Mouse (Mus musculus) hindbrain, embryonic 12.5 days (tissue): ENCODE results near the gene Slc25a12. TPM values are rescaled to one million over a fixed set of nuclear protein-coding genes. Genes with fewer than 3 reads are reported as not detected.
A peak's percentile ranks its signal among the peaks of the same experiment; 100 is the strongest.

Experiments used
- ATAC-seq: fragments of 200-750 bp; cut with Nextera tagmentation; 2 replicates; pipeline ENCODE4 v1.8.0; 2017; ENCODE audit warnings: moderate TSS enrichment; ENCODE audit not compliant: low FRiP score
- H3K27ac ChIP-seq: fragments of 300-500 bp; sonication (generic); 2 replicates; pipeline ENCODE4 v1.5.1; 2016; ENCODE audit warnings: mild to moderate bottlenecking
- H3K27me3 ChIP-seq: fragments of 300-500 bp; sonication (generic); 2 replicates; pipeline ENCODE4 v1.6.1; 2016; ENCODE audit warnings: mild to moderate bottlenecking
- H3K36me3 ChIP-seq: fragments of 300-500 bp; sonication (generic); 2 replicates; pipeline ENCODE4 v1.6.1; 2016; ENCODE audit warnings: mild to moderate bottlenecking
- H3K4me1 ChIP-seq: fragments of 300-500 bp; sonication (generic); 2 replicates; pipeline ENCODE4 v1.6.1; 2016
- H3K4me2 ChIP-seq: fragments of 300-500 bp; sonication (generic); replicated peaks from 2 replicates; pipeline ENCODE4 v1.6.1; 2016; ENCODE audit warnings: mild to moderate bottlenecking
- H3K4me3 ChIP-seq: fragments of 300-500 bp; sonication (generic); 2 replicates; pipeline ENCODE4 v1.5.1; 2016; ENCODE audit warnings: mild to moderate bottlenecking
- H3K9ac ChIP-seq: fragments of 300-500 bp; sonication (generic); 2 replicates; pipeline ENCODE4 v1.6.1; 2016; ENCODE audit warnings: mild to moderate bottlenecking, moderate library complexity
- H3K9me3 ChIP-seq: fragments of 300-500 bp; sonication (generic); replicated peaks from 2 replicates; pipeline ENCODE4 v1.6.1; 2016; ENCODE audit warnings: mild to moderate bottlenecking
- WGBS: fragments of 180-500 bp; shearing (Covaris S2); methylation state at CpG from one replicate; pipeline ENCODE4 v1.1.7; 2016; 5-methylcytosine and 5-hydroxymethylcytosine counted together
- polyA plus RNA-seq: library from polyadenylated mRNA; unstranded; fragments of >200 nt; fragmentation: Nextera tagmentation; extraction: Ambion mirVana; gene quantifications from 2 replicates; pipeline ENCODE4 v1.2.1, GENCODE M21; 2016

Gene Slc25a12
- polyA plus RNA-seq, 1 experiment from 2014 or later = 48.8 TPM

GRCm38 (mm10) chr2:71269332-71269731 is 98.2 kb downstream of the Slc25a12 start:
- ATAC-seq = no peak
- H3K27ac ChIP-seq = no peak overlapping the region
- H3K27me3 ChIP-seq = no peaks in the 10 kb centered on the region
- H3K4me2 ChIP-seq = no peak overlapping the region
- H3K36me3 ChIP-seq = peaks cover 40% of the 10 kb centered on the region
- no peak overlapping the region for H3K9ac ChIP-seq
- H3K4me1 ChIP-seq = no peaks in the 10 kb centered on the region
- H3K4me3 ChIP-seq = no peak overlapping the region
- 74% methylated on average over 1 of the region's 1 CpGs for WGBS
- no peaks in the 10 kb centered on the region for H3K9me3 ChIP-seq

- H3K4me1 ChIP-seq = no peaks in the 10 kb centered on the region
- H3K9ac ChIP-seq = no peak overlapping the region
- no peaks in the 10 kb centered on the region for H3K9me3 ChIP-seq
- peaks cover 44% of the 10 kb centered on the region for H3K36me3 ChIP-seq
- no peak for ATAC-seq
- H3K27me3 ChIP-seq = no peaks in the 10 kb centered on the region
- no peak overlapping the region for H3K27ac ChIP-seq
- H3K4me3 ChIP-seq = no peak overlapping the region
- no peak overlapping the region for H3K4me2 ChIP-seq
- WGBS = 95% methylated on average over 8 of the region's 8 CpGs
Observed at GRCm38 (mm10) chr2:71268691-71269090, 98.9 kb downstream of the Slc25a12 start.

GRCm38 (mm10) chr2:71264585-71264984 is 103.0 kb downstream of the Slc25a12 start:
- no peak for ATAC-seq
- 91% methylated on average over 20 of the region's 20 CpGs for WGBS
- Histone ChIP-seq H3K9ac (no peak overlapping the region), H3K4me1 (no peaks in the 10 kb centered on the region), H3K27ac (no peak overlapping the region), H3K4me2 (no peak overlapping the region), H3K27me3 (no peaks in the 10 kb centered on the region), H3K9me3 (no peaks in the 10 kb centered on the region), H3K36me3 (peaks cover 75% of the 10 kb centered on the region), H3K4me3 (no peak overlapping the region)

GRCm38 (mm10) chr2:71256581-71256980 is 111.0 kb downstream of the Slc25a12 start:
- Histone ChIP-seq H3K27ac (no peak overlapping the region), H3K36me3 (peaks cover 74% of the 10 kb centered on the region), H3K4me1 (no peaks in the 10 kb centered on the region), H3K4me2 (no peak overlapping the region), H3K4me3 (no peak overlapping the region), H3K27me3 (no peaks in the 10 kb centered on the region), H3K9me3 (no peaks in the 10 kb centered on the region), H3K9ac (no peak overlapping the region)
- ATAC-seq = no peak
- WGBS = 89% methylated on average over 7 of the region's 7 CpGs

- WGBS = 90% methylated on average over 4 of the region's 4 CpGs
- no peaks in the 10 kb centered on the region for H3K9me3 ChIP-seq
Observed at GRCm38 (mm10) chr2:71254836-71255235, 112.7 kb downstream of the Slc25a12 start.

GRCm38 (mm10) chr2:71250841-71251240 is 116.7 kb downstream of the Slc25a12 start:
- H3K4me3 ChIP-seq = no peak overlapping the region
- H3K27ac ChIP-seq = no peak overlapping the region
- H3K4me1 ChIP-seq = no peaks in the 10 kb centered on the region
- H3K9ac ChIP-seq = no peak overlapping the region
- no peaks in the 10 kb centered on the region for H3K27me3 ChIP-seq
- H3K36me3 ChIP-seq = peaks cover 58% of the 10 kb centered on the region
- H3K4me2 ChIP-seq = no peak overlapping the region
- no peak for ATAC-seq
- 76% methylated on average over 5 of the region's 5 CpGs for WGBS
- H3K9me3 ChIP-seq = no peaks in the 10 kb centered on the region

More at GRCm38 (mm10) chr2:71254836-71255235, 112.7 kb downstream of the Slc25a12 start:
- ATAC-seq = no peak
- Histone ChIP-seq H3K27ac (no peak overlapping the region), H3K9ac (no peak overlapping the region), H3K4me3 (no peak overlapping the region), H3K4me1 (no peaks in the 10 kb centered on the region), H3K4me2 (no peak overlapping the region), H3K27me3 (no peaks in the 10 kb centered on the region), H3K36me3 (peaks cover 77% of the 10 kb centered on the region)

- H3K9ac ChIP-seq = no peak overlapping the region
- H3K27ac ChIP-seq = no peak overlapping the region
- no peaks in the 10 kb centered on the region for H3K9me3 ChIP-seq
- no peaks in the 10 kb centered on the region for H3K27me3 ChIP-seq
- H3K36me3 ChIP-seq = peaks cover 43% of the 10 kb centered on the region
- 96% methylated on average over 3 of the region's 3 CpGs for WGBS
- H3K4me1 ChIP-seq = peaks cover 14% of the 10 kb centered on the region
- no peak overlapping the region for H3K4me2 ChIP-seq
- no peak overlapping the region for H3K4me3 ChIP-seq
- no peak for ATAC-seq
Observed at GRCm38 (mm10) chr2:71248071-71248470, 119.5 kb downstream of the Slc25a12 start.

GRCm38 (mm10) chr2:71246096-71246495 is 121.5 kb downstream of the Slc25a12 start:
- peaks cover 14% of the 10 kb centered on the region for H3K4me1 ChIP-seq
- no peak for ATAC-seq
- 82% methylated on average over 5 of the region's 5 CpGs for WGBS
- no peaks in the 10 kb centered on the region for H3K27me3 ChIP-seq
- peaks cover 34% of the 10 kb centered on the region for H3K36me3 ChIP-seq
- H3K4me2 ChIP-seq = no peak overlapping the region
- H3K9ac ChIP-seq = no peak overlapping the region
- no peak overlapping the region for H3K27ac ChIP-seq
- H3K9me3 ChIP-seq = no peaks in the 10 kb centered on the region
- H3K4me3 ChIP-seq = no peak overlapping the region

GRCm38 (mm10) chr2:71245416-71245815 is 122.1 kb downstream of the Slc25a12 start:
- peaks cover 31% of the 10 kb centered on the region for H3K36me3 ChIP-seq
- no peak overlapping the region for H3K9ac ChIP-seq
- H3K9me3 ChIP-seq = no peaks in the 10 kb centered on the region
- H3K4me2 ChIP-seq = no peak overlapping the region
- 49% methylated on average over 3 of the region's 3 CpGs for WGBS
- peaks cover 14% of the 10 kb centered on the region for H3K4me1 ChIP-seq
- no peak overlapping the region for H3K4me3 ChIP-seq
- ATAC-seq = peak; percentile 94
- H3K27me3 ChIP-seq = no peaks in the 10 kb centered on the region
- H3K27ac ChIP-seq = peak overlapping the region; percentile 70

- H3K4me1 ChIP-seq = peaks cover 14% of the 10 kb centered on the region
- no peaks in the 10 kb centered on the region for H3K27me3 ChIP-seq
- H3K4me3 ChIP-seq = no peak overlapping the region
- ATAC-seq = no peak
- H3K9ac ChIP-seq = no peak overlapping the region
- H3K9me3 ChIP-seq = no peaks in the 10 kb centered on the region
- peak overlapping the region; percentile 70 for H3K27ac ChIP-seq
- peaks cover 31% of the 10 kb centered on the region for H3K36me3 ChIP-seq
- H3K4me2 ChIP-seq = no peak overlapping the region
- 66% methylated on average over 7 of the region's 7 CpGs for WGBS
Observed at GRCm38 (mm10) chr2:71244807-71245206, 122.7 kb downstream of the Slc25a12 start.

GRCm38 (mm10) chr2:71243058-71243672 is 124.4 kb downstream of the Slc25a12 start:
- no peak overlapping the region for H3K9ac ChIP-seq
- H3K4me1 ChIP-seq = peaks cover 14% of the 10 kb centered on the region
- H3K36me3 ChIP-seq = peaks cover 25% of the 10 kb centered on the region; the same call in 1 of the 2 replicates
- 69% methylated on average over 9 of the region's 9 CpGs for WGBS
- no peak overlapping the region for H3K4me2 ChIP-seq
- H3K27me3 ChIP-seq = no peaks in the 10 kb centered on the region
- ATAC-seq = no peak
- H3K27ac ChIP-seq = no peak overlapping the region
- H3K4me3 ChIP-seq = no peak overlapping the region
- H3K9me3 ChIP-seq = no peaks in the 10 kb centered on the region

- H3K27ac ChIP-seq = no peak overlapping the region
- peaks cover 25% of the 10 kb centered on the region; the same call in 1 of the 2 replicates for H3K36me3 ChIP-seq
- no peaks in the 10 kb centered on the region for H3K27me3 ChIP-seq
- no peaks in the 10 kb centered on the region for H3K9me3 ChIP-seq
- WGBS = 88% methylated on average over 3 of the region's 3 CpGs
- no peak for ATAC-seq
- no peak overlapping the region for H3K9ac ChIP-seq
- H3K4me2 ChIP-seq = no peak overlapping the region
- no peak overlapping the region for H3K4me3 ChIP-seq
- H3K4me1 ChIP-seq = peaks cover 14% of the 10 kb centered on the region
Observed at GRCm38 (mm10) chr2:71242180-71242579, 125.4 kb downstream of the Slc25a12 start.

GRCm38 (mm10) chr2:71241505-71241904 is 126.0 kb downstream of the Slc25a12 start:
- H3K9ac ChIP-seq = no peak overlapping the region
- H3K27me3 ChIP-seq = no peaks in the 10 kb centered on the region
- H3K4me3 ChIP-seq = no peak overlapping the region
- H3K36me3 ChIP-seq = peaks cover 28% of the 10 kb centered on the region
- H3K9me3 ChIP-seq = no peaks in the 10 kb centered on the region
- H3K4me1 ChIP-seq = peaks cover 14% of the 10 kb centered on the region
- no peak for ATAC-seq
- H3K4me2 ChIP-seq = no peak overlapping the region
- H3K27ac ChIP-seq = no peak overlapping the region
- 100% methylated on average over 2 of the region's 2 CpGs for WGBS
